Mouse (Mus musculus): Measurements from ENCODE around the gene Polg2. TPM values are rescaled to one million over a fixed set of nuclear protein-coding genes. Genes with fewer than 3 reads are reported as not detected.
"Not testable (repeated sequence)": the region's sequence is repeated elsewhere in the genome, so short reads cannot be mapped to it uniquely, and the experiment has no call there.

Polg2 gene
- total RNA-seq, 4 experiments from 2014 or later: 2.3 to 3.5 (median 3.0) TPM

DNA sequence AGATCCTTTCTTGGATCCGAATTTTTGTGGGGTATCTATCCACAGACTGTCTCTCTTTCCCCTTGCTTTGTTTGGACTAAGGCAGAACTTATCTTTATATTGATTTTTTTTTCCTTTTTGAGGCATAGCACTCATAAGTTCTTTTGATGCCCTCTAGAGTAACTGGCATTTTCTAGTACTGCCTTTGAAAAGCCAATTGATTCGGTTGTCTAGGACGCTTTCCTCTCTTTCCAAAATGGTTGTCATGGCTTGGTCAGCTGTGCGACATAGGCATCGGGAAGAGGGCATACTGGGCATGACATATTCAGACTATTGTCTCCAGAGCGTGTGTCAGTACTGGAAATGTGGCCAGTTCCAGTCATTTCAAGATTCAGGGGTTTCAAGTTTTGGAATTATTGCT, 10.3 kb upstream of the Polg2 start:
- no peak for DNase-seq (ENCODE audit: low spot score in 2 of 2)

DNA sequence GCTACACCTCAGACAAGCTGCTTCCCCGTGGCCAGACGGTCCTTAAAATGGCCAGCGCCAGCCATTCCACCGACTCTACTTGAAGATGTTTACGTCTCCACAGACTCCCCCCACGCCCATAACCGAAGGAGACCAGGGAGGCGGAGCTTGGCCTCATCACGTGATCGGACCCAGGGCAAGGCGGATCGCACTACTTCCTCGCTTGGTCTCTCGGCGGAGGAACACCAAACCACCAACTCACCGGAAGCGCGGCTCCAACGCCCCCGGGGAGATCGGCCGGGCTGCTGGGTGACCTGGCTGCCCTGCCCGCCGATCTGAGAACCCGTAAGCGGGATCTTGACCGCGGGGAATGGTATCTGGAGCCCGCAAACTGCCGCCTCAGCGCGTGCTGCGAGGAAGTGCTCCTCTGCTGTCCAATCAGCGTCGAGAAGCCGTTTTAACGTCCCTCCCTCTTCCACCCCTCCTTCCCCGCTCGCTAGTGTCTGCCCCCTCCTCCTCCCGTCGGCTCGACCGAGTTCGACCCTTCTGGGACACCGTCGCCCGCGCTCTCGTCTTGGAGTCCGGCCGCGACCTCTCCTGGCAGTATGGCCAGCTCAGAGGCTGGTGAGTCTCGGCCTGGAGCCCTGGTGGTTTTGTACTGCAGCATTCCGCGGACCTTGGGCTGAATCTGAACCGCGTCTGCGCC, 9.6 kb upstream of the Polg2 start, which contains the start of the genes Ddx5 and Cep95:
Gene Ddx5, minus strand, starts transcription at position 411 of the 685 bp plus-strand sequence.
Gene Cep95, plus strand, starts transcription at position 478 of the 685 bp plus-strand sequence.
- peak; percentile 97 for DNase-seq (ENCODE audit: low spot score in 2 of 2)

DNA sequence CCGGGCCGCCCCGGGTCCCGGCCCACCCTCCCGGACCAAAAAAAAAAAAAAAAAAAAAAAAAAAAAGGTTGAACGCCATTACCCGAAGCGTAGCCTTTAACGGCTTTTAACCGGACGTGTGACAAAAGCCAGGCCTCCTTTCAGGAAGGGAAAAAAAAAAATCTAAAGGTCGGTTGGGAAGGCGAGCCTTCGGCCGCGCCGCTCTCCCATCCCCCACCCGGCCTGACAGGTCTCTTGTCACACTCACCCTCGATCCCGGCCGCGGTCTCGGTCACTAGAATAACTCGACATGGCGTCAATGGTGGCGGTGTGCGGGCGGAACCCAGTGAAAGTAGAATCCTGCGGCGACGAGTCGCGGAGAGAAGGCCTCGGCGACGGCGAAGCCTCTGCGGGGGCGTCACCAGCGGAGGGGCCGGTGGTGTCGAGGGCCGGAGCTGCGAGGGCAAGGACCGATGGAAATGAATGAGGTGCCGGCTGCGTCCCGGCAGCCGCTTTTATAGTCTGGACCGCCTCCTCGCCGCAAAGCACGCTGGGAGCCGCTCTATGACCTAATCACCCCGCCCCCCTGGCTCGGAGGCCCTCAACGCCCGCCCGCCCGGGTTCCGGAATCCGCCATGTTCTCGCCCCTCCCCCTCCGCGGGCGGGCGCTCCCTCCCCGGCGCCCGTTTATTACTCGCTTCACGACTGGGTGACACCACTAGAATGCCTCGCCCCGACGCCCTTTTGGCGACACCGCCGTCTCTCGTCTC, 8.9 kb upstream of the Polg2 start:
- peak; percentile 97 for DNase-seq (ENCODE audit: low spot score in 2 of 2)

DNA sequence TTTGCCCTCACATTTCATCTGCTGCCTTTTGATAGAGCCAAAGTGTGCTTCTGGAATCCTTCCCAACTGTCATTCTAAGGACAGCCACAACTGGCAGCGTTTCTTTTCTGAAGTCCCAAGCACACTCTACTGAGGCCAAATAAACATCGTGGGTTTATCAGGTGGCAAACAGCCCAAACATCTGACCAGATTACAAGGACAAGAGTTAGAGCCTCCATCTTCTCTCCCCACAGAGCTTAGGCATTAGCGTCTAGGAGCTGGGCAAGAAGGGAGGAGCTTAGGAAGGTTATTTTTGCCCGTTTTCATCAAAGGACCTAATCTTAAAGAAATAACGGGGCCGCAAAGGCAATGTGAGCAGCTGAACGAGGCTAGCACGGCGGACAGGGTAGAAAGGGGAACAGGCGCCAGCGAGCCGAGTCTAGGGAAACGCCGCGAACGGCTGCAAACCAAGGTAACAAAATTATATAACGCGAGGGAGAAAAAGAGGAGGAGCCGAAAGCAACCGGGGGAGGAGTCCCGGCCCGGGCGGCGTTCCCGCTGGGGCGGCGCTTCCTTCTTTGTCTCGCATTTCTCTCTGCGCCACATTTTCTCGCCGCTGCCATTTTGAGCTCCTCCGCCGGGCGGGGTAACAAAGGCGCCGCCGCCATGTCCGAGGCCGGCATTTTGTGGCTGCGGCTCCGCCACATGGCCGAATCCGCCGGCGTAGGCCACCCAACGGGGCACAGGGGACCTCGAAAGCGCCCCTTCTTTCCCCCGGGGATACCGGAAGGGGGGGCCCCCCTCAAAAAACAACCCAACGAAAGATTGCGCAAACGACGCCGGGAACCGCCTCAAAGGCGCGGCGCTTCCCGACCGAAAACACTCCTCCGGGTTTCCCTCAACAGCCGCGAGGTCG, 8.0 kb upstream of the Polg2 start:
- peak; percentile 88 to 91 for DNase-seq (ENCODE audit: low spot score in 2 of 2)

DNA sequence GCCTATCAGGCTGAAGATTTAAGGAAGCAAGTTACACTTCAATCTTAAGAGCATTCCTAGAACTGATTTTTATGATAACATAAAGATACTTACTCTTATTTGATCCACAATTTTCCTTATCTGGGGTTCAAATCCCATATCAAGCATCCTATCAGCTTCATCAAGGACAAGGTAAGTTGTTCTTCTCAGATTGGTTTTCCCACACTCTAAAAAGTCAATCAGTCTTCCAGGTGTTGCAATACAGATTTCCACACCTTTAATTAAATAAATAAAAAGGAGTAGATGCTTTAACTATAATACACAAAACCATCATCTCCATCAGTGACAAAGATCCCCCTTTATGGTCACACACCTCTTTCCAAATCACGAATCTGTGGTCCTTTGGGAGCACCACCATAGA, 5.7 kb upstream of the Polg2 start:
- DNase-seq (ENCODE audit: low spot score in 2 of 2): no peak

DNA sequence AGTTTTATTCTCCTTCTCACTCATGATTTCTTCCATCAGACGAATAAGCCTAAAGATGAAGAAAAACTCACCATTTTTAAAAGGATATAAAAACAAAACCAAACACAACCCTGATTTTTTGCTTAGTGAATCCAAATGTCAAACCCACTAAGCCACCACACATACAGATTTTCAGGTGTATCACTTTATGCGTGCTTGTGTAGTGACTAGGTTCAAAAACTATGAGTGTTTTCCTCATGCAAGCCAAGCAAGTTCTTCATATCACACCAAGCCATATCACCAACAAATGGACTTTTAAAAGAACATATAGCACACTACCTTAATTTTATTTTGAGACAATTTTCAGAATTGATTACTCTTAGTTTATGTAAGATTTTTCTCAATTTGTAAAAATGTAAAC, 5.1 kb upstream of the Polg2 start:
- no peak for DNase-seq (ENCODE audit: low spot score in 2 of 2)

DNA sequence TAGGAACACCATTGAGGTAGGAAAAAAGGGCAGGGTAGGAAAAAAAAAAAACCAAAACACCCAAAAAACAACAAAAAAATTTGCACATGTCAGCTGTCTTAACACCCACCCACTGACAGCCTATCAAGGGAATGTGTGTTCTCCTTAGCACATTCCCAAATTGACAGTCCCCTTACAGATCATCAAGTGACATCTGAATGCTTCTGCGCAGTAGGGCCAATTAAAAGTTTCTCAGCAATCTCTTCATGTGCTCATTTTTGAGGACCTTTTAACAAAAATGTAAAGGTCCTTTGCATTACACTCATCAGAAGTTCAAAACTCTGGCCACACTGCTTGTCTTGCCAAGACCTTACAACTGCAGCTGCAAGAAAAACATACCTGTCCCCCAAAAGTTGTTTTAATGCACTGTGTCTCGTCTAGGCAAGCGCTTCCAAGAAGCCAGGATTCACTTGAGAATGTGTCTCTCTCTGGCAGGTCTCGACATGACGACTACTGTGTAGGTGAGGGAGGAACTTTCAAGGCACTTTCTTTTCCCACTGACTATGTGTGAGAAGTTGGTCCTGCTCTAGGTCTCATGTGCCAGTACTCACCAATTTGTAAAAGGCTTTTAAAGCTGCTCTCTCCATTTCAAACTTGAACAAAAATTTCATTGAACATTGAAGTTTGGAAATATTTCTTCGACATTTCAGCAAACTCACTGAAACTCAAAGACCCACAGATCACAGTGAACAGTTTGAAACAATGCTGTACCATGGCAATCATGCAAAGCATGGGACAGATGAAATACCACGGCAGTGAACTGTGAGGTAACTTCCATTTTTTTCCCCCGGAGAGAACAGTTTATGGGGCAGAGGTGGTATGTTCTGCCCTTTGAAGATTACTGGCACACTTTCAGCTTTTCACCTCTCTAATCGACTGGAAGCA, 3.8 kb upstream of the Polg2 start:
- no peak for DNase-seq (ENCODE audit: low spot score in 2 of 2)

DNA sequence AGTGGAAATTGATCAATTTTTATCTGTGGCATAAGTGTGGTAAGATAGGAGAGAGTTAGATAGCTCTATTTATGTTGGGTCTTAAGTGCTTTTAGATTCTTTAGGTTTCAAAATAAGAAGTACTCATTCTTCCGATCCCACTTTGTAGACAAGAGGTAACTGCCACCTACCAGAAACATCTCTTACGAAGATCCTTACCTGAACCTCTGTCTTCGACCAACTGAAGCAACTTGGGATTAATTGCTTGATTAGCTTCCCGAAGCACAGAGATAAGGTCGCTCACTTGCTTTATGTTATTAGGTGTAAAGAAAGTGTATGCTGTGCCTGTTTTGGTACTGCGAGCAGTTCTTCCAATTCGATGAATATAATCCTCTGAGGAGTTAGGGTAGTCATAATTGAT, 2.9 kb upstream of the Polg2 start:
- DNase-seq (ENCODE audit: low spot score in 2 of 2): not testable (repeated sequence)

DNA sequence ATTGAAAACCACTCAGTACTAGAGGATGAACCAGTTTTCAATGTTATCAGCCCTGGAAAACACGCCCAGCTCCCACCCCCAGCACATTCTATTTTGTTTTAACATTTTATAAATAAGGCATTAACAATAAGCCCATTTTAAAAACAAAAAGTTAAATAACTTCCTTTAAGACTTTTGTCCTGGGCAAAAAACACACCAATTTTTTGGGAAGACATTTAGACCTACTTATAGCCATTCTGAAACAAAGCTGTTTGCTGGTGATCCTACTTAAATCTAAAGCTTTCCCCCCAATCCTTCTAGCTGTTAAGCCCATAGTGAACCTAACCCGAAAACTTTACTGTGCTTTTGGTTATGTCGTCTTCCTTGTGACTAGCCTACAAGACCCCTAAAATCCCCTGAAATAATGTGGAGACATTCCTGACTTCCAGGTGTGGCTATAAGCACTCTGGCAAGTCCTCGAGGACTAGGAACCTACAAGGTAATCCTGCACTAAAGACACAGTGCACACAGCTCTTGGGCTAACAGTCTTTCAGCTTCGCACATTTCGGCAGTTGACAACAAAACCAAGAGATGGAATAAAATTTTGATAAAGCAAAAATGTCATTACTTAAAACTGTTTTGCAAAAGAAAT, 1.4 kb upstream of the Polg2 start:
- DNase-seq (ENCODE audit: low spot score in 2 of 2): no peak

DNA sequence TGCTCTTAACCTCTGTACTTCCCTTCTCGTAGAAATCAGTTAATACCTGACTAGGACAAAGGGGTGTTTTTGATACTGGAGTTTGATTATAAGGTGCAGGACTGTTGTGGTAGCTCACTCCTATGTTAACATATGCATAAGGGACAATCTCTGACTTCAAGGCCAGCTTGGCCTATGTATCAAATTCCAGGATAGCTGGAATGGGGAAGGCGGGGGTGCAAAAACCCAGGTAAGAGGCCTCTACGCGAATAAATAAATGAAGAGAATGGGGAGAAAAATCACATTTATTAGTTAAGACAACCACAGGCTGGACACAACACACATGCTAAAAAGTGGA, 720 bp upstream of the Polg2 start:
- no peak for DNase-seq (ENCODE audit: low spot score in 2 of 2)

DNA sequence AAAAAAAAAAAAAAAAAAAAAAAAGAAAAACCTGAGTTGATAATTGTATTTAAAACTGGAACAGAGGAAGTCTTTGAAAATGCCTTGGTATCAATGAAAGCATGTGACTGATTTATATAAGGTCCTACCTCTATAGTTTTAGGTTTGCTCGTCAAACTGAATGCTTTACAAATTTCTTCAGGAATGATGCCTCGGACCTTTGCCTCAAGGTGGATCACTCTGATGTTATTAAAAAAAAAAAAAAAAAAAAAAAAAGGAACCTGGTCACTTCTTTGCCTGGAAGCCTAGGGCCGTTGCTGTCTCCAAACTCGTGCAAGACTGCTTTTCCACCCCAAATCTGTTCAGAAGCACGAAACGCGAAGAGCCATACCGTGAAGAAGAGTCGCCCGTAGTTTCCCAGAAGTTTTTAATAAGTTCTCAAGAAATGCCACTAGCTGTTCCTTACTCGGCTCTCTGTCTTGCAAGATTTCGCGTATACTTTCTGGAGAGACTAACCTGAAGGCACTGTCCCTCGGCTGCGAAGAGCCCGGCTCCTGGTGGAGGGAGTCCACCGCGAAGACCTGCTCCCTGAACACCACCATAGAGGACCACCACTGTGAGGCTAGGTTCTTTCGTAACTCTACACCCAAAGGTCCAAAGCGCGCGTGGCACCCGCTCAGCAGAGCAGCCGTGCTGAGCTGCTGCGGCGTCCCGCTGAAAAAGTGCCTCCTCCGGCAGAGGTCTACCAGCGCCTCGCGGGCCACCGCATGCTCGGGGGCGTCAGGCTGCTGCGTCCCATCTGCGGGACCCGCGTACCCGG, 549 bp downstream of the Polg2 start:
- no peak for DNase-seq (ENCODE audit: low spot score in 2 of 2)

DNA sequence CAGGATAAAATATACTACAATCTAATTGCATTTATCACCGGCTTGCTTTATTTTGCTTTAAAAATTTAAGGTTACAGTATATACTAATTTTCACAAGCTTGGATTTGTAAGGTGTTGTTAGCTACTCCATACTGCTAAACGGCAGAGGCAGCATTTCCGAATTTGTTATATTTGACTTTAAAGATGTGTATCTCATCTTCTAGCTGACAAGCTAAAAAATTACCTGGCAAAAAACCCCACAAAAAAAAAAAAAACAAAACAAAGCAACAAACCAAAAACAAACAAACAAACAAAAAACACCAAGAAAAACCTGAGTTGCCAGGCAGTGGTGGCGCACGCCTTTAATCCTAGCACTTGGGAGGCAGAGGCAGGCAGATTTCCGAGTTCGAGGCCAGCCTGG, 1.2 kb downstream of the Polg2 start:
- DNase-seq (ENCODE audit: low spot score in 2 of 2): no peak

DNA sequence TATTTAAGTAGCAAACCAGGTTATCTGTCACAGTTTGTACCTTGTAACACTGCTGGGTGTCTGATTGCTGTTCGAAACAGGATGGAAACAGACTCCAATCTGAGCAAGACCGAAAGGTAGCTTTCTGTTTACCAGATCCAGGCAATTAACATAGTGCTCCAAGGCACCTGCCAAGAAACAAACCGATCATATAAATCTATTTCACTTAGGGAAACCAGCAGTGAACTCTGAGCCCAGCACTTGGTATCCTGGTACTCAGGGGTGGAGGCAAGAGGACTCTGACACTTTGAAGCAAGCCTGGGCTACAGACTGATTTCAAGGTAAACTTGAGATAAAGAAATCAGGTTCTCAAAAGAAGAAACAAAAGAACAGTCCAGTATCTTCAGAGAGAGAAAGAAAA, 1.9 kb downstream of the Polg2 start:
- DNase-seq (ENCODE audit: low spot score in 2 of 2): no peak

DNA sequence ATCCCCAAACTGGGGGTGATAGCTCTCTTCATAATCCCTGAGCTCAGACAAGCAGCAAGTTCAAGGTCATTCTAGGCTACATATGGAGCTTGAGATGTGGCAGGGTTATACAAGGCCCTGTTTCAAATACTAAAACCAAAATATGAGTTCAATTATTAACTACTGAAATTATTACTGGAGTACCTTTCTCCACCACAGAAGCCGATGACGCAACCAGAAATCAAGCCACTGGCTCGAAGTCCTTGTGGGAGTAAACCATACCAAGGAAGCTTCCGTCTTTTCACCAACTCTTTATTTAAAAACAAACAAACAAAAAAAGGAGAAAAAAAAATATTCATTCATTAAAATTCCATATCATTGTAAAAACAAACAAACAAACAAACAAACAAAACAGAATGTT, 2.4 kb downstream of the Polg2 start:
- no peak for DNase-seq (ENCODE audit: low spot score in 2 of 2)

DNA sequence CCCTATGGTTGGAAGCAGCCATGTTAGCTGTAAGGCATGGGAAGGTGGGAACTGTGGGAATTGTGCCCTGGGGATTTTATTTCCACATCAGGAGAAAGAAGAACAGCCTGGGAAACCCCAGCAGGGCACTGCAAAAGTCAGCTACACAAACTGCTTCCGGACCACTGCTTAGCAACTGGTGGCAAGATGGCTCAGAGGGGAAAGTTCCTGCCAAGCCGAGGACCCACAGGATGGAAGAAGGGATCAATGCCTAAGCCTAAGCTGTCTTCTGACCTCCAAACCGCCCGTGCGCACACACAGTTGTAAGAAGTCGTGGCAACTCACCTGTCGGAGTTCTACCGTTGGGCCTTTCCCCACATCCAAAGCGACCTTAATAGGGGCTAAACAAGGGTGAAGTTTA, 6.3 kb downstream of the Polg2 start:
- no peak for DNase-seq (ENCODE audit: low spot score in 2 of 2)

DNA sequence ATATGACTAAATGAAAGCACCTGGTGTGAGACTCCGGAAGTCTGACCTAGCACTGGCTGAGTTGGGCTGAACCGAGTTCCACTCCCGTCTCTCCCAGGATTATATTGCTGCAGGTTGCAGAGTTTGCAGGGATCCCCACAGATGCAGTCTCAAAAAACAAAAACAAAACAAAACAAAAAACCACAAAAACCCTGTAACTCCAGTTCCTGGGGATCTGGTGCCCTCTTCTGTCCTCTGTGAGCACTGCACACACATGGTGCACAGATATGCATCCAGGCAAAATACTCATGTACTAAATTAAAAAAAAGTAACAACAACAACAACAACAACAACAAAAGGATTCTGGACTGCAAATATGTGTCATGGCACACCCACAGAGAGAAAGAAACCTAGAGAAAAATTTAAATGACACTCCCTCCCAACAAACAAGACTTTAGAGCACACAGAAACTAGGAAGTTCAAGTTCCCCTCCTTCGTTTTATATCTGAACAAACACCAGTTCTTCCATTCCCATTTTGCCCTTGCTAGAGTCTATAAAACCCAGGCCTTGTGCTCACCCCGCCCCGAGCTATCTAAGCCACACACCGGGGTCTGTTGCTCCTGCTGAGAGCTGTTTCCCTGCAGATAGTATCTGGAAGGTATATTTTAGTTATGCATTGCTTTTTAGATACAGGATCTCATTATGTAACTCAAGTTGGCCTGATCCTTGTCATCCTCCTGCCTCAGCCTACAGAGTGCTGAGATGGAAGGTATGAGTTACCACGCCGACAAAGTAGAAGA, 9.0 kb downstream of the Polg2 start:
- no peak for DNase-seq (ENCODE audit: low spot score in 2 of 2)

DNA sequence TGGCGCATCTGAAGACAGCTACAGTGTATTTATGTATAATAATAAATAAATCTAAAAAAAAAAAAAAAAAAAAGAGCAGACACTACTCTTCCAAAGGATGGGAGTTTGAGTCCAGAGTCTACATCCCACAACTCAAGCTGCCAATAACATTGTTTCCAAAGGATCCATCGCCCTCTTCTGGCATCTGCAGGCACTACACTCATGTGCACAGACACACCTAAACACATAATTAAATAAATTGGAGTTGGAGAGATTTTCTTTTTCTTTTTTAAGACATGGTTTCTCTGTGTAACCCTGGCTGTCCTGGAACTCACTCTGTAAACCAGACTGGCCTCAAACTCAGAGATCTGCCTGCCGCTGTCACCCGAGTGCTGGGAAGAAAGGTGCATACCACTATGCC, 11.8 kb downstream of the Polg2 start:
- no peak for DNase-seq (ENCODE audit: low spot score in 2 of 2)

DNA sequence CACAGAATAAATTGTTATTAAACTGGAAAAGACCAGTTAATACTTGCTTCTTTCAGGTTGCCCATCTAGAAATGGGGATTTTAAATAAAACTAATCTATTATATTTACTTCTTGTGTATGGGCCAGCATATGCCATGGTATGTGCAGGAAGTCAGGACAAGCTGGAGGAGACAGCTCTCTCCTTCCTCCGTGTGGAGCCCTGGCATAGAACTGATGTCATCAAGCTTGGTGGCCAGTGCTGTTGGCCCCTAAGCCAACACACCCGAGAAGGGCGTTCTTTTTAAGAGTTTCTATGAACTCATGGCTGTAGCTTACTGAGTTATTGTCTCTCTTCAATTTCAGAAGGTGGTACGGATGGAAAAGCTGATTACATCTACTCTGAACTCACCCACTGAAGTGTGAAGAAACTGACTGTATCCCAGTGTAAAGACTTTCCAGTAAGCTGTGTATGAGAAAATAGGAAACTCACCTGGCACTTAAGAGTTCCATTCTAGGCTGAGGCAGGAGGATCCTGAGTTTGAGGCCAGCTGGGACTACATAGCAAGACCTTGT, 12.7 kb downstream of the Polg2 start:
- DNase-seq (ENCODE audit: low spot score in 2 of 2): no peak

DNA sequence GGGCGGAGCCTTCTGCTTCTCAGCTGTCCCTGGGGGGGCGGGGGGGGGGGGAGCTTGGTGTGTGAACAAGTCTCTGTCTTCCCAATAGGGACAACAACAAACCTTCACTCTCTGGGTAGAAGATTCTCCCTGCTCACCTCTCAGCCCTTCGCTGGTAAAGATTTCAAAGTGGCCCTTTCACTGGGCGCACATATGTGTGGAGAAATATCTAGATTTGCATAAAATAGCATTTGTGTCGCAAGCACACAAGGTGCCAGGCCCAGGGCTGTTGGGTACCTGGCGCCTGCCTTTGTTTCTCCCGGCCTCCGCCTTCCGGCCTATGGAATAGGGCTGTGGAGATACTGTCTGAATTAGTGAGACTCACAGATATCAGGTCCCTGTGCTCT, 16.5 kb downstream of the Polg2 start:
- DNase-seq (ENCODE audit: low spot score in 2 of 2): no peak

Measured in gastrocnemius, adult 8-10 months (tissue).